Mouse (Mus musculus) ES-E14 (cell line): Measurements from ENCODE around the gene Tmem104. TPM values are rescaled to one million over a fixed set of nuclear protein-coding genes. Genes with fewer than 3 reads are reported as not detected.

Experiments used
- DNase-seq: peaks from one replicate; pipeline ENCODE4 v3.0.0-alpha.2; 2013; ENCODE audit warnings: low read depth, low spot score
- H3K27ac ChIP-seq: 2 replicates; pipeline ENCODE4 v1.5.1; 2012; ENCODE audit warnings: low read depth, mild to moderate bottlenecking, low read length, moderate library complexity, mixed read lengths; ENCODE audit not compliant: poor library complexity, insufficient read depth, severe bottlenecking
- H3K36me3 ChIP-seq: 2 replicates; pipeline ENCODE4 v1.6.1; 2012; ENCODE audit warnings: mild to moderate bottlenecking, low read length, moderate library complexity, mixed read lengths; ENCODE audit not compliant: control insufficient read depth, poor library complexity, insufficient read depth, severe bottlenecking
- H3K4me1 ChIP-seq, 2 experiments: fragments of 150-350 bp in 1 of 2; sonication (generic) in 1 of 2; 2 replicates each; pipeline ENCODE4 v1.6.1; 2012; ENCODE audit warnings: low read length in 2 of 2, mild to moderate bottlenecking in 1 of 2, mixed read lengths in 1 of 2; ENCODE audit not compliant: control insufficient read depth in 2 of 2, insufficient read depth in 2 of 2, poor library complexity in 1 of 2
- H3K4me3 ChIP-seq, 2 experiments: fragments of 150-350 bp in 1 of 2; sonication (generic) in 1 of 2; 2 replicates each; pipeline ENCODE4 v1.5.1; 2012; ENCODE audit warnings: low read length in 2 of 2, low read depth in 1 of 2, mild to moderate bottlenecking in 1 of 2, mixed read lengths in 1 of 2; ENCODE audit not compliant: insufficient read depth in 1 of 2, poor library complexity in 1 of 2, severe bottlenecking in 1 of 2
- H3K9ac ChIP-seq: 2 replicates; pipeline ENCODE4 v1.6.1; 2012; ENCODE audit warnings: low read depth, mild to moderate bottlenecking, low read length, mixed read lengths; ENCODE audit not compliant: poor library complexity, insufficient read depth, severe bottlenecking
- H3K9me3 ChIP-seq: fragments of 150-350 bp; sonication (generic); 2 replicates; pipeline ENCODE4 v1.6.1; 2012; ENCODE audit warnings: low read depth, mild to moderate bottlenecking, low read length; ENCODE audit not compliant: control insufficient read depth, insufficient read depth
- CHD2 ChIP-seq: IDR thresholded peaks from 2 replicates; pipeline ENCODE4 v1.6.1; 2014; ENCODE audit warnings: mild to moderate bottlenecking, low read depth, low read length, inconsistent platforms
- HCFC1 ChIP-seq: IDR thresholded peaks from 2 replicates; pipeline ENCODE4 v1.6.1; 2012; ENCODE audit warnings: low read length, inconsistent platforms, borderline replicate concordance; ENCODE audit not compliant: insufficient read depth
- MAFK ChIP-seq: IDR thresholded peaks from 2 replicates; pipeline ENCODE4 v1.6.1; 2014; ENCODE audit warnings: mild to moderate bottlenecking, low read depth, low read length, inconsistent platforms; ENCODE audit not compliant: insufficient read depth
- ZC3H11A ChIP-seq: IDR thresholded peaks from 2 replicates; pipeline ENCODE4 v1.6.1; 2012; ENCODE audit warnings: low read depth, mild to moderate bottlenecking, inconsistent platforms, low read length, borderline replicate concordance
- ZNF384 ChIP-seq: IDR thresholded peaks from 2 replicates; pipeline ENCODE4 v1.6.1; 2012; ENCODE audit warnings: low read depth, low read length, inconsistent platforms
- in situ Hi-C, 2 experiments: fragments of 600-800 bp; cut with MboI; formaldehyde crosslinking; loops; one replicate each; pipeline ENCODE4 v1.15.1; 2025; ENCODE audit warnings: low sequenced_read_pairs in 2 of 2, inconsistent platforms in 1 of 2; ENCODE audit not compliant: unreplicated experiment in 2 of 2
- total RNA-seq: library from RNA; depleted of rRNA; stranded (reverse); fragments of 300-350 nt; gene quantifications from 2 replicates; pipeline ENCODE4 v1.2.3, GENCODE M21; 2012

The Tmem104 gene
- total RNA-seq, 1 experiment, result 14.7 TPM

DNA sequence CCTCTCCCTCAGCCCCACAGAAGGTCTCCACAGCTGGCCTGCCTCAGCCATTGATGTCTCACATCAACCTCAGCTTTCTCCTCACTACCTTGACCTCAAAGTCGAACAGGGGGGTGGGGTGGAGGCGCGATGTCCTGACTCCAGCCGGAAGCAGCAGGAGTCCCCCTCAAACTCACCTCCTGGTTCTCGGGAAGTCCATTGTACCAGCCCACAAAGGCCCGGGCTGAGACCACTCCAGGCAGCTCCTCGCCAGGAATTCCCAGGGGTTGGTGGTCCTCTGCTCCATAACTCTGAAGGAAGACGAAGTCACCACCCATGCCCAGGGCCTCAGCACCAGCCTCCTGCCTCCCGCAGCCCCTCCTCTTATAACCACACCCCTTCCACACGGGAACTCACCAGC, 84.2 kb downstream of the Tmem104 start:
- no peak overlapping the region for H3K9ac ChIP-seq
- H3K4me1 ChIP-seq, result peaks cover 2 to 9% of the 10 kb centered on the region in 2 experiments; a peak in 2 of 4 replicates
- DNase-seq, result no peak
- in situ Hi-C loops, result loop anchor here in 1 of 2 experiments (5.0 kb wide), 1 partner anchor 69 kb away; no protein-coding TSS in a partner anchor
- no peak for TF ChIP-seq ZNF384
- no peak overlapping the region for H3K4me3 ChIP-seq
- peaks cover 8% of the 10 kb centered on the region for H3K36me3 ChIP-seq
- H3K9me3 ChIP-seq, result no peaks in the 10 kb centered on the region
- H3K27ac ChIP-seq, result no peak overlapping the region

GRCm38 (mm10) chr11:115272894-115273498, 85.7 kb downstream of the Tmem104 start:
- in situ Hi-C loops, result loop anchor here in 1 of 2 experiments (5.0 kb wide), 1 partner anchor 71 kb away; no protein-coding TSS in a partner anchor
- peaks cover 6% of the 10 kb centered on the region for H3K36me3 ChIP-seq
- no peak overlapping the region for H3K4me3 ChIP-seq
- H3K9me3 ChIP-seq, result no peaks in the 10 kb centered on the region
- TF ChIP-seq ZC3H11A (no peak), ZNF384 (no peak), MAFK (no peak)
- no peak overlapping the region for H3K9ac ChIP-seq
- no peak for DNase-seq
- H3K27ac ChIP-seq, result no peak overlapping the region
- peaks cover 2 to 9% of the 10 kb centered on the region in 2 experiments; a peak in 3 of 4 replicates for H3K4me1 ChIP-seq

- in situ Hi-C loops, result loop anchor here in 1 of 2 experiments (5.0 kb wide), 1 partner anchor 71 kb away; no protein-coding TSS in a partner anchor
- peaks cover 3% of the 10 kb centered on the region; the same call in 1 of the 2 replicates for H3K36me3 ChIP-seq
- no peak overlapping the region for H3K4me3 ChIP-seq
- H3K27ac ChIP-seq, result no peak overlapping the region
- no peak overlapping the region for H3K9ac ChIP-seq
- DNase-seq, result no peak
- peaks cover 2 to 12% of the 10 kb centered on the region in 2 experiments; a peak in 3 of 4 replicates for H3K4me1 ChIP-seq
- TF ChIP-seq HCFC1 (no peak), CHD2 (no peak), MAFK (no peak), ZC3H11A (no peak), ZNF384 (no peak)
- H3K9me3 ChIP-seq, result no peaks in the 10 kb centered on the region
These were observed 86.4 kb downstream of the Tmem104 start for GRCm38 (mm10) chr11:115273735-115274134.

DNA sequence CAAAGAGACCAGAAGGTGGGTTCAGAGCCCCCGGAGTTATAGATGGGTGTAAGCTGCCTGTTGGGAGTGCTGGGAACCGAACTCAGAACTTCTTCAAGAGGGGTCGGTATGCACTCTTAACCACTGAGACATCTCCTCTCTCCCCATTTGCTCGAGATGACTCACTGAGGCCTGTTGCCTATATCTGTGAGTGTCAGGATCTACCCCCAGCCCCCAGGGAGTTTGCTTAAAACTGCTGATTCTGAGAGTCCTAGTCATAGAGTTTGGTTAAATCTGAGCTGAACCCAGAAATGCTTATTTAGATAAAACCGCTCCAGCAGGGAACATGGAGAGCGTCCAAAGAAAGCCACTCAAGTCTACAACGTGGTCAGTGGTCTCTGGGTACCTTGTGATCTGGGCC, 86.9 kb downstream of the Tmem104 start:
- Histone ChIP-seq H3K9ac (no peak overlapping the region), H3K4me3 (no peak overlapping the region), H3K27ac (no peak overlapping the region), H3K36me3 (peaks cover 3% of the 10 kb centered on the region; the same call in 1 of the 2 replicates), H3K9me3 (no peaks in the 10 kb centered on the region), H3K4me1 (peaks cover 2 to 12% of the 10 kb centered on the region in 2 experiments; a peak in 3 of 4 replicates)
- no peak for DNase-seq
- in situ Hi-C loops, result loop anchor here in 1 of 2 experiments (5.0 kb wide), 1 partner anchor 72 kb away; no protein-coding TSS in a partner anchor
- TF ChIP-seq CHD2 (no peak), HCFC1 (no peak), MAFK (no peak), ZC3H11A (no peak), ZNF384 (no peak)
